ENCODE assay signal across 28 mouse cellular contexts in the genomic region with DNA sequence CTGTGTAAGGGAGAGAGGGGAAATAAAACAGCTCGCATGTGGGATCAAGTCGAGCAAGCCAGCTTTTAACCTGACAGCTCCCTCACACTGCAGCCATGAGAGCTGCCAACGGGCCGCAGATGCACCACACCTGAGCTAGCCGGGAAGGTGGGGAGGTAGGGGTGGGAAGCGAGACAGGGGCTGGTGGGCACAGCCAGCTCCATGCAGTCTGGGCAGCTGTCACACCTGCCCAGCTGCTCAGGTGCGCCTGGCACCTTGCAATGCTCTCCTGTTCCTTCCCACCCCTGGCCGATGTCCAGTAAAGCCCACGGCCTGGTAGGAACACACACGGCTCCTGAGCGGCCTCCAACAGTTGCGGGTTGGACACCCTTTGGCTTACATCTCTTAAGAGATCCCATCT. TPM values are rescaled to one million over a fixed set of nuclear protein-coding genes. Genes with fewer than 3 reads are reported as not detected.
DNase-seq lines count a peak whose midpoint lies in the region; ATAC-seq and TF ChIP-seq lines count a peak whose summit lies in the region.
"Had no signal": no experiment of that assay in that cellular context is flagged by ENCODE, and none has a peak within 500 bp of the region (broad histone marks: within the 10 kb centered on the region; RNA-seq: fewer than 3 reads in every experiment).

No protein-coding gene starts in this region.

- peaks cover 4% of the 10 kb centered on the region for H3K4me1 ChIP-seq in hindbrain, embryonic 14.5 days (replicated peaks; ENCODE audit: control insufficient read depth, insufficient read depth, low read length)
- H3K4me1 ChIP-seq in hindbrain, embryonic 12.5 days = peaks cover 5% of the 10 kb centered on the region
- no peaks in the 10 kb centered on the region for H3K4me1 ChIP-seq in midbrain, postnatal 0 days (ENCODE audit: insufficient read depth, low read length)
- H3K4me1 ChIP-seq in midbrain, embryonic 14.5 days (ENCODE audit: control insufficient read depth, insufficient read depth, low read length) = no peaks in the 10 kb centered on the region; the same call in 1 of the 2 replicates
- peaks cover 3% of the 10 kb centered on the region; the same call in 1 of the 2 replicates for H3K4me1 ChIP-seq in neural tube, embryonic 14.5 days (ENCODE audit: control insufficient read depth, insufficient read depth, low read length)
- H3K4me1 ChIP-seq: forebrain, embryonic 12.5 days had no signal

- peak overlapping the region; percentile 64 for H3K27ac ChIP-seq in hindbrain, embryonic 14.5 days
- no peak overlapping the region for H3K27ac ChIP-seq in hindbrain, embryonic 12.5 days
- no peak overlapping the region for H3K27ac ChIP-seq in midbrain, postnatal 0 days (ENCODE audit: low read depth, low read length)
- no peak overlapping the region for H3K27ac ChIP-seq in midbrain, embryonic 14.5 days (replicated peaks; ENCODE audit: low read depth, low read length)
- H3K27ac ChIP-seq in neural tube, embryonic 14.5 days (ENCODE audit: low read depth, low read length) = peak overlapping the region; percentile 39; the same call in 1 of the 2 replicates
- H3K27ac ChIP-seq: embryonic facial prominence, embryonic 13.5 days; forebrain, embryonic 12.5 days; heart, embryonic 10.5 days had no signal

- WGBS in hindbrain, embryonic 14.5 days = 76% methylated on average over 12 of the region's 12 CpGs
- WGBS in hindbrain, embryonic 12.5 days = 92% methylated on average over 12 of the region's 12 CpGs
- WGBS in midbrain, postnatal 0 days = 88% methylated on average over 12 of the region's 12 CpGs
- 84% methylated on average over 12 of the region's 12 CpGs for WGBS in midbrain, embryonic 14.5 days
- 83% methylated on average over 12 of the region's 12 CpGs for WGBS in neural tube, embryonic 14.5 days

- DNase-seq in cerebellum, adult 9-11 months = peak; percentile 41
- no peak for DNase-seq in hindbrain, embryonic 14.5 days (ENCODE audit: low spot score)
- peak; percentile 30 for DNase-seq in midbrain, postnatal 0 days (ENCODE audit: low spot score)
- DNase-seq in midbrain, embryonic 14.5 days = no peak
- DNase-seq in right cerebral cortex, adult 2 months (ENCODE audit: low spot score in 2 of 2) = no peak
- DNase-seq: adrenal gland, postnatal 14 days; cerebellum, adult 2 months; gastrocnemius, postnatal 10 days; heart, adult 18-20 months; heart, postnatal 10 days; heart, postnatal 4 days had no signal

- no peaks in the 10 kb centered on the region for H3K36me3 ChIP-seq in hindbrain, embryonic 14.5 days (replicated peaks; ENCODE audit: control insufficient read depth, insufficient read depth)
- H3K36me3 ChIP-seq in hindbrain, embryonic 12.5 days = no peaks in the 10 kb centered on the region
- H3K36me3 ChIP-seq in midbrain, postnatal 0 days (ENCODE audit: insufficient read depth, low read length) = no peaks in the 10 kb centered on the region
- H3K36me3 ChIP-seq in midbrain, embryonic 14.5 days (ENCODE audit: control insufficient read depth, insufficient read depth, low read length) = no peaks in the 10 kb centered on the region
- no peaks in the 10 kb centered on the region for H3K36me3 ChIP-seq in neural tube, embryonic 14.5 days (ENCODE audit: control insufficient read depth, insufficient read depth, low read length)
- H3K36me3 ChIP-seq: embryonic facial prominence, embryonic 13.5 days; forebrain, embryonic 12.5 days; heart, embryonic 10.5 days had no signal

- H3K4me3 ChIP-seq in hindbrain, embryonic 14.5 days (replicated peaks; ENCODE audit: low read length) = no peak overlapping the region
- H3K4me3 ChIP-seq in hindbrain, embryonic 12.5 days = no peak overlapping the region
- no peak overlapping the region for H3K4me3 ChIP-seq in midbrain, postnatal 0 days (ENCODE audit: low read depth, low read length)
- H3K4me3 ChIP-seq in midbrain, embryonic 14.5 days (replicated peaks; ENCODE audit: low read depth, low read length) = no peak overlapping the region
- H3K4me3 ChIP-seq in neural tube, embryonic 14.5 days (ENCODE audit: low read depth, low read length) = no peak overlapping the region
- H3K4me3 ChIP-seq: embryonic facial prominence, embryonic 13.5 days; forebrain, embryonic 12.5 days; heart, embryonic 10.5 days had no signal

- no peak overlapping the region for H3K4me2 ChIP-seq in hindbrain, embryonic 14.5 days (replicated peaks)
- H3K4me2 ChIP-seq in hindbrain, embryonic 12.5 days (replicated peaks) = no peak overlapping the region
- no peak overlapping the region for H3K4me2 ChIP-seq in midbrain, postnatal 0 days (ENCODE audit: low read depth, low read length, poor library complexity, severe bottlenecking)
- no peak overlapping the region for H3K4me2 ChIP-seq in midbrain, embryonic 14.5 days (ENCODE audit: low read length)
- H3K4me2 ChIP-seq in neural tube, embryonic 14.5 days (ENCODE audit: low read depth, low read length) = no peak overlapping the region
- H3K4me2 ChIP-seq: embryonic facial prominence, embryonic 13.5 days; forebrain, embryonic 12.5 days had no signal

- H3K9me3 ChIP-seq in hindbrain, embryonic 14.5 days (ENCODE audit: control insufficient read depth, low read length) = no peaks in the 10 kb centered on the region
- H3K9me3 ChIP-seq in hindbrain, embryonic 12.5 days (replicated peaks) = no peaks in the 10 kb centered on the region
- no peaks in the 10 kb centered on the region for H3K9me3 ChIP-seq in midbrain, postnatal 0 days (ENCODE audit: low read length)
- no peaks in the 10 kb centered on the region for H3K9me3 ChIP-seq in midbrain, embryonic 14.5 days (ENCODE audit: control insufficient read depth, low read length)
- no peaks in the 10 kb centered on the region for H3K9me3 ChIP-seq in neural tube, embryonic 14.5 days (ENCODE audit: control insufficient read depth, low read length)
- H3K9me3 ChIP-seq: embryonic facial prominence, embryonic 13.5 days; forebrain, embryonic 12.5 days; heart, embryonic 10.5 days had no signal

- no peak for ATAC-seq in cerebellum, adult (ENCODE audit: insufficient number of reproducible peaks, low FRiP score, low TSS enrichment)
- no peak for ATAC-seq in hindbrain, embryonic 14.5 days (ENCODE audit: low FRiP score)
- no peak for ATAC-seq in hindbrain, embryonic 12.5 days (ENCODE audit: low FRiP score)
- ATAC-seq in midbrain, postnatal 0 days (ENCODE audit: low FRiP score) = no peak
- ATAC-seq in midbrain, embryonic 14.5 days (ENCODE audit: low FRiP score, low TSS enrichment) = no peak
- no peak for ATAC-seq in neural tube, embryonic 14.5 days (ENCODE audit: low read depth)
- ATAC-seq: activated CD4-positive, CD25-positive, alpha-beta regulatory T cell, adult 4 months; forebrain, embryonic 16.5 days; inflammation-experienced regulatory T-cells, adult 6 months; intestine, postnatal 0 days; Patski had no signal

- H3K27me3 ChIP-seq in hindbrain, embryonic 14.5 days (ENCODE audit: control insufficient read depth, insufficient read depth, low read length) = no peaks in the 10 kb centered on the region
- H3K27me3 ChIP-seq in hindbrain, embryonic 12.5 days = no peaks in the 10 kb centered on the region
- no peaks in the 10 kb centered on the region for H3K27me3 ChIP-seq in midbrain, postnatal 0 days (ENCODE audit: insufficient read depth, low read length)
- no peaks in the 10 kb centered on the region for H3K27me3 ChIP-seq in midbrain, embryonic 14.5 days (ENCODE audit: control insufficient read depth, insufficient read depth, low read length)
- H3K27me3 ChIP-seq in neural tube, embryonic 14.5 days (ENCODE audit: control insufficient read depth, insufficient read depth, low read length) = no peaks in the 10 kb centered on the region

- TF ChIP-seq CTCF in midbrain, postnatal 0 days (IDR thresholded peaks at IDR 0.05) = no peak

- no peak overlapping the region for H3K9ac ChIP-seq in hindbrain, embryonic 14.5 days
- H3K9ac ChIP-seq in hindbrain, embryonic 12.5 days = no peak overlapping the region
- no peak overlapping the region for H3K9ac ChIP-seq in midbrain, postnatal 0 days (replicated peaks; ENCODE audit: low read length, poor library complexity, severe bottlenecking)
- no peak overlapping the region for H3K9ac ChIP-seq in midbrain, embryonic 14.5 days (replicated peaks; ENCODE audit: low read length)
- no peak overlapping the region for H3K9ac ChIP-seq in neural tube, embryonic 14.5 days (replicated peaks; ENCODE audit: low read depth, low read length)
- H3K9ac ChIP-seq: embryonic facial prominence, embryonic 13.5 days; forebrain, embryonic 12.5 days had no signal

RNA-seq across cellular contexts. Expression of gene 4933402J07Rik, which starts 57.5 kb away (rescaled TPM):
- not detected in 2 replicates for polyA plus RNA-seq in hindbrain, embryonic 14.5 days (2014; fragmentation: Nextera tagmentation; extraction: Ambion mirVana)
- not detected in 2 replicates for polyA plus RNA-seq in hindbrain, embryonic 12.5 days (2016; fragmentation: Nextera tagmentation; extraction: Ambion mirVana)
- total RNA-seq in midbrain, postnatal 0 days (2014; rRNA removed) = not detected in 2 replicates
- polyA plus RNA-seq in midbrain, postnatal 0 days (2015; fragmentation: Nextera tagmentation; extraction: Ambion mirVana) = not detected in 2 replicates
- not detected in 2 replicates for polyA plus RNA-seq in midbrain, embryonic 14.5 days (2014; fragmentation: Nextera tagmentation; extraction: Ambion mirVana)
- not detected in 2 replicates for polyA plus RNA-seq in neural tube, embryonic 14.5 days (2014; fragmentation: Nextera tagmentation; extraction: Ambion mirVana)
- total RNA-seq: adrenal gland, adult 18-20 months; adrenal gland, postnatal 14 days; gastrocnemius, postnatal 10 days; gastrocnemius, postnatal 4 days; heart, adult 18-20 months; heart, postnatal 10 days; heart, postnatal 4 days had no signal
- polyA plus RNA-seq: activated CD4-positive, CD25-positive, alpha-beta regulatory T cell, adult 4 months; C2C12; cortical plate, adult 2 months; embryonic facial prominence, embryonic 13.5 days; forebrain, embryonic 12.5 days; forebrain, embryonic 16.5 days; frontal cortex, adult 2 months; heart, embryonic 10.5 days; heart, embryonic 14.5 days; inflammation-experienced regulatory T-cells, adult 6 months; intestine, postnatal 0 days; Patski had no signal

Comparison
In these comparisons a context has a peak if more than half of its experiments do, and no peak if none do; other contexts are left out.
1. DNase-seq: peak in cerebellum, adult 9-11 months (single experiment) and midbrain, postnatal 0 days (single experiment); none in hindbrain, embryonic 14.5 days (single experiment), midbrain, embryonic 14.5 days (single experiment) and right cerebral cortex, adult 2 months (0 of 2).
2. H3K27ac ChIP-seq: peak in hindbrain, embryonic 14.5 days (single experiment) and neural tube, embryonic 14.5 days (single experiment); none in hindbrain, embryonic 12.5 days (single experiment), midbrain, postnatal 0 days (single experiment) and midbrain, embryonic 14.5 days (single experiment).